Mouse (Mus musculus): ENCODE measurements around the gene Mvd.

The Mvd gene

GRCm38 (mm10) chr8:122443262-122444006 lies at the start of gene Mvd:
TSS of gene Mvd (minus strand) at chr8:122443422.
- DNase-seq (ENCODE audit: low spot score in 2 of 2): peak; percentile 98 to 100

DNA sequence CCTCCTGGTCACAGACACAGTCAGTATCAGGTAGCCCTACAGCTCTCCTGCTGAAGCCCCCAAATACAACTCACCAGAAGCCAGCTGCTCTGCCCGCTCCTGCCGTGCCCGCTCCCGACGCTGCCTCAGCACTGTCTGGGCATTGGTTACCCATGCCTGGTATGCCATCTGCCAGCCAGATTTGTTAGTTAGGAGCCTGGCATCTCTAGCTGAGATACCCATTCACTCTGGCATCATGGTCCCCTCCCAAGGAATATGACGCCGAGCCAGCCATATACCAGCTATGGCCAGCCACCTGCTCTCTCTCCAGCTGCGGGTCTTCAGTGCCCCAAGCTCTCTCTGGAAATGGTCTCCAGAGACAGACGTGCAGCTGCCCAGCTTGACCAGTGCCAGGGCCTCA lies 45.2 kb upstream of the Mvd start:
- DNase-seq (ENCODE audit: low spot score in 2 of 2): no peak

- no peak for DNase-seq (ENCODE audit: low spot score in 2 of 2)
Observed at GRCm38 (mm10) chr8:122484831-122485230, 41.6 kb upstream of the Mvd start.

DNA sequence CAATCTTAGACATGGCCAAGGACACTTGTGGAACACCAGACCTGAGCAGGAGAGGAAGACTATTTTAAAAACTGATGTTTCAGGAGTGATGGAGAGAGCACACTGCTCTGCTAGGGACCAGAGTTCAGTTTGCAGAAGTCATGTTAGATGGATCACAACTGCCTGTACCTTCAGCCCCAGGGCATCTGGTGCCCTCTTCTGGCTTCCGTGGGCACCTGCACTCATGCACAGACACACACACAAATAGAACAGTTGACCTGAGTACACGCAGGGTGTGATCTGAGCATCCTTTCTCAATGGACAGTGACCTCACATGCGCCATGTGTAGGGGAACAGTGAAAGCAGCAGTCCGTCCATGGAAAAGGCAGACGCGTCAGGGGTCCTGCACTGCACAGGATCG lies 40.7 kb upstream of the Mvd start:
- DNase-seq (ENCODE audit: low spot score in 2 of 2): no peak

DNA sequence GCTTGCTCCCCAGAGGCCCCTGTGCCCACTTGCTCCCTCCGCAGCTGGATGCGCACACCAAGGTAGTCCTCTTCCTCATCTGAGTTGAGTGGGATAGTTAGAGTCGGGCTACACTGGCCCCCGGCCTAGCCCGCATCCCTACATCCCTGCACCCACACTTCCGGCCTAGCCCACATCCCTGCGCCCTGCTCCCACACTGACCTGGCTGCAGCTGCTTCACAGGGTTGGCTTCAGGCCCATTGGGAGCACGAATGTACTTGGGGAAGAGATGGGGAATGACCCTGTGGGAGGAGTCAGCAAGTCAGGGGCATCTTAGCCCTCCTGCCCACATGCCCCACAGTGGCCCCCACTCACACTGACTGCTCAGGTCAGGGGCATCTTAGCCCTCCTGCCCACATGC lies 39.2 kb upstream of the Mvd start:
- DNase-seq (ENCODE audit: low spot score in 2 of 2): no peak

GRCm38 (mm10) chr8:122475580-122476320 lies 32.5 kb upstream of the Mvd start, which contains the start of the genes Rnf166 and Ctu2:
TSS of gene Rnf166 (minus strand) at chr8:122476064.
TSS of gene Ctu2 (plus strand) at chr8:122476143.
- DNase-seq (ENCODE audit: low spot score in 2 of 2): peak; percentile 92 to 95

- DNase-seq (ENCODE audit: low spot score in 2 of 2): peak in 1 of 2 experiments; percentile 44
Observed at GRCm38 (mm10) chr8:122474951-122475560, 31.8 kb upstream of the Mvd start.

GRCm38 (mm10) chr8:122473911-122474421 lies 30.7 kb upstream of the Mvd start:
- DNase-seq (ENCODE audit: low spot score in 2 of 2): no peak

DNA sequence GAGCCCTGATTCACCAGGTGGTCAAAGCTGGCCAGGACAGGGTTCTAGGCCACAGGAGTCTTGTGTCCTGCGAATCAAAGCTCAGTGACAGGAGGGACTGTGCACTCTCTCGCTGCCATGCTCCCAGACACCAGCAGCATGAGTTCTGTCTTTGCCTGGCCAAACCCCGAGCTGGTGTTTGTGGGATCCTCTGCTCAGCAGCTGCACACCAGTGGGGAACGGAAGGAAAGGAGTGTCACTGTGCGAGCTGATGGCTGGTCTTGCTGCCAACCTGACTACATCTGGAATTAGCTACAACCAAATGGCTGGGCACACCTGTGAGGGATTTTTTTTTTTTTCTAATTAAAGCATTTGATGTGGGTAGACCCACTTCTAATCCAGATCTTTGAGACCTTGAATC lies 27.5 kb upstream of the Mvd start:
- no peak for DNase-seq (ENCODE audit: low spot score in 2 of 2)

DNA sequence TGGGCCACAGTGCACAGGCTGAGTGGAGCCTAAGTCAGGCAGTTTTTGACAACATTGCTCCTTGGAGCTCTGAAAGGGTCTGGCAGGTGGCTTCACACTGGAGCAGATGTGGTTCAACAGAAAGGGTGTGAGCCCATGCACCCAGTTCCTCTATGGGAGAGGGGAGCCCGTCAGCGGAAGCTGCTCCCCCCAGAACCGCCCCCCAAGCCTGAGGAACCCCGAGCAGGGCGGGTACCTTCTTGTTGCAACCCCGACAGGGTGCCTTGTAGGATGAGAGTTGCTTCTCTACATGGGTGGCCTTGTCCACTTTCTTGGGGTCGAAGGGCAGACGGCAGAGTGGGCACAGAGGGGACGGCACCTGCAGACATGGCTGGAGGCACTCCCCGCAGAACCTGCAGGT lies 26.7 kb upstream of the Mvd start:
- DNase-seq (ENCODE audit: low spot score in 2 of 2): no peak

GRCm38 (mm10) chr8:122469407-122469806 lies 26.2 kb upstream of the Mvd start:
- DNase-seq (ENCODE audit: low spot score in 2 of 2): no peak

DNA sequence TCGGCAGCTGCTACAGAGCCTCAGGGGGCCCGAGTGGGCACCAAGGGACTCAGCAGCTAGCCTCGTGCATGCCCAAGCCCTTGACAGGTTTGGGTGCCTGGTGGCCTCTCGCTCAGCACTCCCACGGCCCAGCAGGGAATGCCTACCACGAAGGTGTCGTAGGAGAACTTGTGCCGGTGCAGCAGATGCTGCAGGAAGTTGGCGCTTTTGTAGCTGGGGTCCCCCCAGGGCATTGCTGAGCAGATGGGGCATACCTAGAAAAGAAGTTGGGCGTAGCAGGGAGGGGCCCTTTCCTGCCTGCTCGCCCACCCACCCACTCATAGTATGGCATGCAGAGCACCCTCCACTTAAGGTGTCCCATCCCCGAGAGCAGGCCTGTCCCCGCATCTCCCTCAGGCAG lies 24.6 kb upstream of the Mvd start:
- no peak for DNase-seq (ENCODE audit: low spot score in 2 of 2)

DNA sequence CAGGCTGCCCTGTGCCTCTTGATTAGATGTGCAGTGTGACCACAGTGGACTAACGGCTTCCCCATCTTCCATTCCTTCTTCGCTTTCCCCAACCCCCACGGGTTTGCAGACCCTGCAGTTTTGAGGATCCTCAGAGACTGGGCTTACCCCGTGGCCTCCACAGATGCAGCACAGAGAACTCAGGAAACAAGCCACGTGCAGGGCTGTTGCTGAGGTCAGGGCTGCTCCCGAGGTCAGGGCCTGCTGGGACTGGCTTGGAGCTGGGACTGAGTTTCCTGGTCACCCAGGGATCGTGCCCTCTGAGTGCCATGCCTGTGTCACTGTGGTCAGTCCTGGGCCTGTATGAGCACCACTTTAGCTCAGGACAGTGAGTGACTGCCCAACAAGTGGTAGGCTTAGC lies 21.8 kb upstream of the Mvd start:
- DNase-seq (ENCODE audit: low spot score in 2 of 2): no peak

DNA sequence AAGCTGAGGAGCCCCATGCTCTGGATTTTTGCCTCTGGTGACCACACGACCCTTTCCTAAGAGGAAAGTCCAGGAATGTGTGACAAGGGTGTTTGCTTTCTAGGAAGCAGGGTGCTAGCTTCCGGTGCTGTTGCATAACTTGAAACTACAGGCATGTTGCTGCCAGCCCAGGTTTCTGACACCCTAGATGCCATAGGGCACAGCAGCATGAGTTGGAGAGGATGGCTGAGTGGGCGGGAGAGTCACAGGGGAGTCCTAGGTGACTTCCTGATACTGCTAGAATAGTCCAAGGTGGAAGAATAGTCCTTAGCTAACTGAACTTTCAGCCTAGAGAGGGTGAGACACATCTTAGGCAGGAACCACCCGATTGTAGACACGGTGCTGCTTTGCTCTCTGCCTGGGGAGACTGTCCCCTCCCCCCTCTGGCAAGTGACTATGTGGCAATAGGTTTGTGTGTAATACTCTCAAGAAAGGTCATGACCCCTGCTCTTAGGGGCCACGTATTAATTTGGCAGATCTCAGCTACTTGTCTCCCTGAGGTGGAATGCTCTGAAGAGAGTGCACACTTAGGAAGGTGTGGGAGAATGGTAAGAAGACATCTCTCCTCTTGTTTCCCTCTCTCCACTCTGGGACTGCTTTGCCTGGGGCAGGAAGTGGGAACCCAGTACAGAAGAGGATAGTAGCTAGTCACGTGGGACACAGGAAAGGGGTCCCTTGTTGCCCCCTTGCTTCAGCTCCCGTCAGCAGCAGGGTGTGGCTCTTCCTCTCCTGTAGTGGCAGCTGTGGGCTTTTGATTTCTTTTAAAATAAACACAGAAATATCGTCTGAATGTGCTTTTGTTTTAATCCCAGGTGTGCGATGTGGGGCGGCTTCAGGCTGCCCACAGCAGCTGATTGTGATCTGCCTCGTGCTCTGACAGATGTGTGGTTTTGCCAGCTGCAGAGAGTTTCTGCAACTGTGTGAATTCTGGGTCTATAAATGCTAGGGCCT lies 20.7 kb upstream of the Mvd start:
- no peak for DNase-seq (ENCODE audit: low spot score in 2 of 2)

GRCm38 (mm10) chr8:122462510-122462909 lies 19.3 kb upstream of the Mvd start:
- DNase-seq (ENCODE audit: low spot score in 2 of 2): no peak

- DNase-seq (ENCODE audit: low spot score in 2 of 2): no peak
Observed at GRCm38 (mm10) chr8:122461473-122462148, 18.4 kb upstream of the Mvd start.

DNA sequence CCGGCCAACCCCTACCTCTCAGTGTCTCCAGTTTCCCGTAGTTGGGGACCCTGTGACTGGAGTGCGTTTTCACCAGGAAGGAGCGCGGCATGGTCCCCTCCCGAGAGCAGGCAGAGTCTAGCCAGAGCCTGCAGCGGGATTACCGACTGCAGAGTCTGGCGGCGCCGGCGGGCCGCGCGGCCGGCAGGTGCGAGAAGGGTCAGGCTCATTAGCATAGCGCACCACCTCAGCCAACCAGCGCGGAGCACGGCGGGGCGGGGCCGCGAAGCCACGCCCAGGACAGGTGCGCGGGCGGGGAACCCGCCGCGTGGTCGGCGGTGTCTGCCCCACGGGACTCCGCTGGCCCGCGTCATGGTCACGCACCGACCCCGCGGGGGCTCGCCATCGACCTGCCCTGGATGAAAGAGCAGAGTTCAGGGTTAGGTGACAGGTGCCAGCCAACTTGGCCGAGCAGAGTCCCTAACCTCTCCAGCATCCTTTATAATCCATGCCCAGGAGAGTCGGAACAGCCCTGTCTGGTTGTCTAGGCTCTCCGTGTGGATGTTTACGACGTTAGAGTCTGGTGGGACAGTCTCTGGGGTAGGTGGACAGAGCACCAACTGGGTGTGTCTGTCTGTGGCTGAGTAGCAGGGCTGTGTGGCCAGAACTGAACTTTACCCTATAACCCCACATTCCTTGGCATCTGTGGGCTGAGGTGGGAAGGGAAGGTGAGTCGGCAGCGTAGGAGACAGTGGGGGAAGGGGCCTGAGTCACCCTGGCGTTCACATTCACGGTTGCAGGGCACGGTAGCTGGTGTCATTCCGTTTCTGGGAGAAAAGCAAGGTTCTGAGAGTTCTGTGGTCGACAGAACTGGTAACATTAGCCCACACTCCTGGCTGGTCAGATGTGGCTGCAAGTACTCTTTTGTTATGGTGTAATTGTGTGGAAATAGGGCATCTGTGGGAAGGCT lies 17.6 kb upstream of the Mvd start, which contains the start of gene Snai3:
TSS of gene Snai3 (minus strand) at position 210 of the 949 bp plus-strand sequence.
- peak in 1 of 2 experiments; percentile 55 for DNase-seq (ENCODE audit: low spot score in 2 of 2)

DNA sequence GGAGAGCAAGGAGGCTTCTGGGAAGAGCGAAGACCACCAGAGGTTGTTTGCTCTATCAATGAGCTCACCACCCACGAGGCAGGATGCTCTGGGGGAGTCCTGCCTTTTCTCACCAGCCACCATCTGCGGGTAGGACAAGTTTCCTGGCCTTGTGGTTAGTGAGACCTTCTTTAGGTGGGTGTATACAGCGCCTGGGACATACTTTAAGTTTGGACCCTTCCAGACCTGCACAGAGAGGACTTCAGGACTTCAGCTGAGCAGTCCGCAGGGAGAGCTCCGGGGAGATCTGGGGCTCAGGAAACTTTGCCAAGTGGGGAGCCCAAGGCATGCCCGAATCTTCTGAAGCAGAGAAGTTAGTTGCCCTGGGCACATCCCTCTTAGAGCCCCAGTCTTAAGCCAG lies 16.8 kb upstream of the Mvd start:
- no peak for DNase-seq (ENCODE audit: low spot score in 2 of 2)

- no peak for DNase-seq (ENCODE audit: low spot score in 2 of 2)
Observed at GRCm38 (mm10) chr8:122459218-122459900, 16.1 kb upstream of the Mvd start.

Data from urinary bladder, postnatal 4 days (tissue).